Mouse (Mus musculus) lung, adult 2 months (tissue): Measurements from ENCODE around the gene Gm10097.

Experiments
- CTCF ChIP-seq: fragments of 200-500 bp; IDR thresholded peaks from 2 replicates; pipeline ENCODE4 v1.5.1; 2011; ENCODE audit warnings: mild to moderate bottlenecking, low read length, control low read depth; ENCODE audit not compliant: insufficient read depth
- POLR2A ChIP-seq: fragments of 200-500 bp; IDR thresholded peaks from 2 replicates; pipeline ENCODE4 v1.6.1; 2011; ENCODE audit warnings: low read depth, mild to moderate bottlenecking, control low read depth, low read length, borderline replicate concordance; ENCODE audit errors: extremely low read depth

DNA sequence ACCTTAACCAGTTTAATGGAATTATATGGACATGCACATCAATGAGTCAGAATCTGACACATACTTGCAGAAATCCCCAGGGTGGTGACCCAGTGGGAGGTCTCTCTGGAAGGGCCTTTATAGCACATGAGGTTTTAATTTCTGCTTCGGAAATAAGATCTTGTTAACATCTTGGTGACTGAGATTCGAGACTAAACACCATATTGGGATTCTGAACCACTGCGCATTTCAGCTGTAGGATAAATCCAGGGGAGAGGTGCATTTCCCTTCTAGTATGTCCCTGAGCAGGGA is 1.9 kb downstream of the Gm10097 start:
- TF ChIP-seq CTCF (no peak), POLR2A (no peak)
